In the genomic region with DNA sequence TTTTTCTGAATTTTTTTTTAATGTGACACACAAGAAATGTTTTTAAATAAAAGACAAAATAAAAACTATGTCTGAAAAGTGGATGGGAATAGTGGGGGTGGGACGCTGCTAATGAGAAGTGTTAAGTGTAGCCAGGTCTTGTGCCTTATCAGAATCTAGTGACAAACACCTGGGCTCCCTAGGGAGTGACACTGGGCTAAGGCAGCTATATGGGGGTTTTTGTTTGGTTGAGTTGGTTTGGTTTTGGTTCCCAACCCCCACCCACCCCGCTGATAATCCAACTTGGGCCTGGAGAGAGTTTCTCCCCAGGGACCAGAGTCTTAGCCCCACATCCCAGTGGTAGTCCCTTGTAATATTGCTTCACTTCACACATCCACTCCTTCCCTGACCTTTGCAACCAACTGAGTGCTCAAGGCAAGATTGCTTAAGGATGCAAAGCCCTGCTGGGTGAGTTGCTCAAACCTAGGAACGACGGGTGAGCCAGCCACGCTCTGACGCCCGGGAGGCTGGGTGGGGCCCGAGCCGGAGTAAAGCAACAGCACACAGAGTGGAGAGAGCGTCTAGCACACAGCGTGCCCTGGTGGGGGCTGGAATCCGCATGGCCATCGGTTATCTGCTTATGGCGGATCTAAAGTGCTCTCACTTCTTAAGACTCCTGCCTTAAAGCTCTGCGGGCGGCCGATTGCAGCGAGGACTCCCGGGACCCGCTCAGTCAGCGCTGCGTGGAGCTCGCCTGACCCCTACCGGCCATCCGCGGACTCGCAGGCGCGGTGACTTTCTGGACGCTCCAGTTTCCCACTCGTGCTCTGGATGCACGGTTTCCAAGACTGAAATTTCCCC, we compare ENCODE assay signal across 8 mouse cellular contexts. TPM values are rescaled to one million over a fixed set of nuclear protein-coding genes. Genes with fewer than 3 reads are reported as not detected.
DNase-seq lines count a peak whose midpoint lies in the region; ATAC-seq and TF ChIP-seq lines count a peak whose summit lies in the region.

No protein-coding gene starts in this region.

- peak overlapping the region; percentile 72 for H3K27ac ChIP-seq in gastrocnemius, adult 2 months

- ATAC-seq in common myeloid progenitor, adult 5-6 weeks (replicated peaks; ENCODE audit: low read depth, poor library complexity, severe bottlenecking), result peak; percentile 81
- ATAC-seq in megakaryocyte-erythroid progenitor cell, adult 5-6 weeks (replicated peaks; ENCODE audit: low FRiP score, low TSS enrichment, poor library complexity, severe bottlenecking), result peak; percentile 74

- H3K4me3 ChIP-seq in gastrocnemius, adult 2 months, result peak overlapping the region; percentile 71

- intact Hi-C loops in gastrocnemius, adult 2 months (cut with DNase I), result loop anchor here (1.0 to 2.0 kb wide), 4 partner anchors 93 to 180 kb away; partner anchors contain the start of gene Ankrd63
- intact Hi-C loops in left cerebral cortex, postnatal 10 days (cut with DNase I), result loop anchor here (1.0 to 10.0 kb wide), 5 partner anchors 121 to 618 kb away; partner anchors contain the start of genes Ankrd63, Ccdc9b and Inafm2

- TF ChIP-seq CTCF in gastrocnemius, adult 2 months (IDR thresholded peaks at IDR 0.05), result no peak

- DNase-seq in ZHBTc4 (ENCODE audit: low read depth, low spot score), result peak; percentile 86
- peak; percentile 88 for DNase-seq in gastrocnemius, adult 2 months
- DNase-seq in induced T-regulatory cell, adult 2 months (ENCODE audit: low read depth), result peak; percentile 83
- DNase-seq in left cerebral cortex, postnatal 10 days (ENCODE audit: extremely low spot score in 1 of 2, low spot score in 2 of 2), result peak; percentile 76 to 87
- peak; percentile 87 for DNase-seq in right cerebral cortex, postnatal 14 days
- peak; percentile 87 to 88 for DNase-seq in urinary bladder, postnatal 36 days (ENCODE audit: low spot score in 2 of 2)

RNA-seq across cellular contexts. Expression of gene Bahd1, which starts 17.1 kb away (rescaled TPM):
- total RNA-seq in common myeloid progenitor, adult 5-6 weeks (2017), result 5.3 and 8.4 TPM in 2 replicates
- total RNA-seq in gastrocnemius, adult 2 months (2021), result 1 to 10 TPM; 5.2 to 6.4 TPM
- 10 to 100 TPM; 29.9 to 32.1 TPM for total RNA-seq in left cerebral cortex, postnatal 10 days (2021)
- 11.9 and 13.9 TPM in 2 replicates for total RNA-seq in megakaryocyte-erythroid progenitor cell, adult 5-6 weeks (2014; fragmentation: Nextera tagmentation)
- total RNA-seq in megakaryocyte-erythroid progenitor cell, adult 5-6 weeks (2017), result 4.9 and 7.2 TPM in 2 replicates

RNA-seq across cellular contexts. Expression of gene Ivd, which starts 21.3 kb away (rescaled TPM):
- total RNA-seq in common myeloid progenitor, adult 5-6 weeks (2017), result 23.8 and 36.2 TPM in 2 replicates
- 100 to 1,000 TPM; 122 to 189 TPM for total RNA-seq in gastrocnemius, adult 2 months (2021)
- 10 to 100 TPM; 63.1 to 70.0 TPM for total RNA-seq in left cerebral cortex, postnatal 10 days (2021)
- 17.9 and 24.0 TPM in 2 replicates for total RNA-seq in megakaryocyte-erythroid progenitor cell, adult 5-6 weeks (2014; fragmentation: Nextera tagmentation)
- 15.7 and 30.3 TPM in 2 replicates for total RNA-seq in megakaryocyte-erythroid progenitor cell, adult 5-6 weeks (2017)

RNA-seq across cellular contexts. Expression of gene Chst14, which starts 43.2 kb away (rescaled TPM):
- total RNA-seq in common myeloid progenitor, adult 5-6 weeks (2017), result 2.9 and 3.9 TPM in 2 replicates
- total RNA-seq in gastrocnemius, adult 2 months (2021), result 1 to 10 TPM; 1.6 to 2.3 TPM
- 1 to 10 TPM; 2.4 to 2.9 TPM for total RNA-seq in left cerebral cortex, postnatal 10 days (2021)
- total RNA-seq in megakaryocyte-erythroid progenitor cell, adult 5-6 weeks (2014; fragmentation: Nextera tagmentation), result 2.2 and 3.6 TPM in 2 replicates
- total RNA-seq in megakaryocyte-erythroid progenitor cell, adult 5-6 weeks (2017), result 1.1 and 1.7 TPM in 2 replicates

Comparison
In these comparisons a context has a peak if more than half of its experiments do, and no peak if none do; other contexts are left out.
1. Peak in every context shown above with its lines: DNase-seq, ATAC-seq, H3K4me3 ChIP-seq and H3K27ac ChIP-seq.